Mouse (Mus musculus) lung, embryonic 14.5 days (tissue): ENCODE measurements around the gene Ybey. TPM values are rescaled to one million over a fixed set of nuclear protein-coding genes. Genes with fewer than 3 reads are reported as not detected.
A peak's percentile ranks its signal among the peaks of the same experiment; 100 is the strongest.

Experiments used
- ATAC-seq: fragments of 200-750 bp; cut with Nextera tagmentation; 2 replicates; pipeline ENCODE4 v1.8.0; 2017; ENCODE audit warnings: mild to moderate bottlenecking, moderate TSS enrichment, moderate library complexity; ENCODE audit not compliant: insufficient read depth
- DNase-seq: peaks from one replicate; pipeline ENCODE4 v3.0.0-alpha.2; 2015
- H3K27ac ChIP-seq: fragments of 300-500 bp; sonication (generic); 2 replicates; pipeline ENCODE4 v1.5.1; 2014; ENCODE audit warnings: low read depth, mild to moderate bottlenecking, moderate library complexity
- H3K27me3 ChIP-seq: fragments of 300-500 bp; sonication (generic); 2 replicates; pipeline ENCODE4 v1.6.1; 2014; ENCODE audit warnings: low read length, control low read depth; ENCODE audit not compliant: insufficient read depth
- H3K36me3 ChIP-seq: fragments of 300-500 bp; sonication (generic); 2 replicates; pipeline ENCODE4 v1.6.1; 2014; ENCODE audit warnings: control low read depth; ENCODE audit not compliant: insufficient read depth
- H3K4me1 ChIP-seq: fragments of 300-500 bp; sonication (generic); 2 replicates; pipeline ENCODE4 v1.6.1; 2014; ENCODE audit warnings: antibody characterized with exemption, control low read depth; ENCODE audit not compliant: insufficient read depth
- H3K4me2 ChIP-seq: fragments of 300-500 bp; sonication (generic); 2 replicates; pipeline ENCODE4 v1.6.1; 2014; ENCODE audit warnings: mild to moderate bottlenecking
- H3K4me3 ChIP-seq: fragments of 300-500 bp; sonication (generic); 2 replicates; pipeline ENCODE4 v1.5.1; 2014; ENCODE audit warnings: low read depth, low read length
- H3K9ac ChIP-seq: fragments of 300-500 bp; sonication (generic); 2 replicates; pipeline ENCODE4 v1.6.1; 2014
- H3K9me3 ChIP-seq: fragments of 300-500 bp; sonication (generic); 2 replicates; pipeline ENCODE4 v1.6.1; 2016; ENCODE audit warnings: low read depth, low read length, control low read depth
- CTCF ChIP-seq: IDR thresholded peaks from 2 replicates; pipeline ENCODE4 v1.5.1; 2016; ENCODE audit warnings: antibody characterized with exemption, low read depth
- WGBS: fragments of 180-500 bp; shearing (Covaris S2); extraction: QIAGEN DNeasy Blood & Tissue Kit; methylation state at CpG from one replicate; pipeline ENCODE4 v1.1.7; 2014; 5-methylcytosine and 5-hydroxymethylcytosine counted together
- polyA plus RNA-seq: library from polyadenylated mRNA; unstranded; fragments of >200 nt; fragmentation: Nextera tagmentation; extraction: Ambion mirVana; gene quantifications from 2 replicates; pipeline ENCODE4 v1.2.1, GENCODE M21; 2014

Ybey gene
- polyA plus RNA-seq, 1 experiment from 2014 or later = 6.1 TPM

DNA sequence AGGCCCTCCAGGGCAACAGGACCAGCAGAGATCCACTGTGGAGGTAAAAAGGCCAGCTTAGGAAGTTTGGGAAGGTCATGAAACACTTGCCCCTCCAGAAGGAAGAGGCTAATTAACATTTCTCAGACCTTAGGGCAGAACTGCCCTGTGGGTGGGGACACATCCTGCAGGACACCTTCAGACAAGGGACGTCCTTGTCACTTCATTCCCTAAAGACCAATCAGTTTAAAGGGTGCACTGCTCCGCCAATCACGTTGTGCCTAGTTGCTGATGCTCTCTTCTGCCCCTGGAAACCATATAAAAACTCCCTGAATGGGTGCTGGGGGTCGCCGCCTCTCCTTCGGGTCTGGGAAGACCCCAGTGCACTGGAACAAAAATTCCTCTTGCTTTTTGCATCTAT lies 6.2 kb downstream of the Ybey start:
- Histone ChIP-seq H3K4me3 (no peak overlapping the region), H3K27me3 (no peaks in the 10 kb centered on the region), H3K9ac (no peak overlapping the region), H3K36me3 (no peaks in the 10 kb centered on the region), H3K4me2 (no peak overlapping the region), H3K4me1 (no peaks in the 10 kb centered on the region), H3K9me3 (no peaks in the 10 kb centered on the region), H3K27ac (no peak overlapping the region)
- 87% methylated on average over 6 of the region's 6 CpGs for WGBS
- TF ChIP-seq CTCF = no peak
- ATAC-seq (no peak), DNase-seq (no peak)

GRCm38 (mm10) chr10:76462312-76462711 lies 6.6 kb downstream of the Ybey start:
- no peak for ATAC-seq
- no peaks in the 10 kb centered on the region for H3K36me3 ChIP-seq
- H3K9ac ChIP-seq = no peak overlapping the region
- no peaks in the 10 kb centered on the region for H3K9me3 ChIP-seq
- no peak overlapping the region for H3K4me3 ChIP-seq
- no peak overlapping the region for H3K27ac ChIP-seq
- no peak for DNase-seq
- TF ChIP-seq CTCF = no peak
- no peaks in the 10 kb centered on the region for H3K4me1 ChIP-seq
- no peaks in the 10 kb centered on the region for H3K27me3 ChIP-seq
- no peak overlapping the region for H3K4me2 ChIP-seq
- WGBS = 86% methylated on average over 7 of the region's 7 CpGs

DNA sequence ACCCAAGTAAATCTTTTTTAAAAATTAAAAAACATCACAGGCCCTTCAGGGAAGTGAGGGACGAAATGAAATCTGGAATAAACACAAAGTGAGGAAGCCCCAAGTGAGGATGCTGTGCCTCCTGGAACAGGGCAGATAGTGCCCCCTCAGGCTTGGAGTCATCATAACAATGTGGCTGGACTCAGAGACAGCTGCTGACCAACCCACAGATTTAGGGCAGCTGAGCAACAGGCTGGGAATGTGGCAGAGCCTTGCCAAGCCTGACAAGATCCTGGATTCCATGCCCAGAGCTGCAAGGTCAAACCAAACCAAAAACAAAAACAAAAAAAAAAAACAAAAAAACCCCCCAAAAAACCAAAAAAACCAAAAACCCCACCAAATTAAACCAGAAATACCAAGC lies 7.7 kb downstream of the Ybey start:
- H3K27me3 ChIP-seq = no peaks in the 10 kb centered on the region
- no peaks in the 10 kb centered on the region for H3K9me3 ChIP-seq
- no peak overlapping the region for H3K4me2 ChIP-seq
- 79% methylated on average over 1 of the region's 1 CpGs for WGBS
- no peak for DNase-seq
- no peaks in the 10 kb centered on the region for H3K36me3 ChIP-seq
- no peaks in the 10 kb centered on the region for H3K4me1 ChIP-seq
- no peak overlapping the region for H3K9ac ChIP-seq
- TF ChIP-seq CTCF = no peak
- no peak overlapping the region for H3K27ac ChIP-seq
- no peak for ATAC-seq
- no peak overlapping the region for H3K4me3 ChIP-seq

DNA sequence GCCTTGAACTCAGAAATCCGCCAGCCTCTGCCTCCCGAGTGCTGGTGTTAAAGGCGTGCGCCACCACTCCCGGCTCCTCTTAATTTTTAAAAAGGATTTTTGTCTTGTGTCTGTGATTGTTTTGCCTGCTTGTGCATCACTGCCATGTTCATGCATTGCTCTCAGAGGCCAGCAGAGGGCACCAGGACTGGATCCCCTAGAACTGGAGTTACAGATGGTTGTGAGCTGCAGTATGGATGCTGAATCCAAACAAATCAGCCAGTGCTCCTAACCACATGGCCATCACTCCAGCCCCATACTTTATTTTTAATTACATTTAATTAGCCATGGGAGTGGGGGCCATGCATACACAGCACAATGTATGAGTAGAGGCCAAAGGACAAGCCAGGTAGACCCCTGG lies 13.6 kb downstream of the Ybey start:
- H3K9ac ChIP-seq = no peak overlapping the region
- no peak overlapping the region for H3K4me2 ChIP-seq
- ATAC-seq = no peak
- no peaks in the 10 kb centered on the region for H3K9me3 ChIP-seq
- peak; percentile 76 for DNase-seq
- 50% methylated on average over 5 of the region's 5 CpGs for WGBS
- no peak overlapping the region for H3K27ac ChIP-seq
- no peak overlapping the region for H3K4me3 ChIP-seq
- peak; percentile 75 for TF ChIP-seq CTCF
- no peaks in the 10 kb centered on the region for H3K4me1 ChIP-seq
- H3K36me3 ChIP-seq = no peaks in the 10 kb centered on the region
- no peaks in the 10 kb centered on the region for H3K27me3 ChIP-seq

DNA sequence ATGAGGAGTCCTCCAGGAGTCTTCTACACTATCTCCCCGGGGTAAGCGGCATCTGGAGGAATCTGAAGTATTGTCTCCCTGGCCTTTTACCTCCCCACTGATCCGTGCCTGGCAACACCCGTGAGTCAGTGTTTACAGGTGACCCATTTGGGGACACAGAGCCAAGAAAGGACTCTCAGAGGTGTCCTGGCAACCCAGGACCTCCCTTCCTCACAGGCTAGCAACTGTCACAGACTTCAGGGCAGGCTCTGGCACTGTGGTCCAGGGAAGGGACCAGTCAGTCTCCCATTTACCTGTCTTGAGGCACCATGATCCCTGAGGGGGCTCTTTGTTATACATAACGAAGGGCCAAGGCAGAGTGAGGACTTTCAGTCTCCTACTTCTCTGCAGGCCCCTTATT lies 20.1 kb downstream of the Ybey start, which contains the start of gene 2610028H24Rik:
TSS of gene 2610028H24Rik (plus strand) at position 231 of the 400 bp plus-strand sequence.
- Histone ChIP-seq H3K27ac (no peak within 1 kb of the TSS), H3K4me2 (no peak within 1 kb of the TSS), H3K9ac (no peak within 1 kb of the TSS), H3K4me1 (peaks cover under 1% of the 10 kb centered on the region; the same call in 1 of the 2 replicates), H3K4me3 (no peak within 1 kb of the TSS), H3K36me3 (no peaks in the 10 kb centered on the region), H3K9me3 (no peaks in the 10 kb centered on the region), H3K27me3 (no peaks in the 10 kb centered on the region)
- DNase-seq (no peak), ATAC-seq (no peak)
- no peak for TF ChIP-seq CTCF
- 62% methylated on average over 5 of the region's 5 CpGs for WGBS

DNA sequence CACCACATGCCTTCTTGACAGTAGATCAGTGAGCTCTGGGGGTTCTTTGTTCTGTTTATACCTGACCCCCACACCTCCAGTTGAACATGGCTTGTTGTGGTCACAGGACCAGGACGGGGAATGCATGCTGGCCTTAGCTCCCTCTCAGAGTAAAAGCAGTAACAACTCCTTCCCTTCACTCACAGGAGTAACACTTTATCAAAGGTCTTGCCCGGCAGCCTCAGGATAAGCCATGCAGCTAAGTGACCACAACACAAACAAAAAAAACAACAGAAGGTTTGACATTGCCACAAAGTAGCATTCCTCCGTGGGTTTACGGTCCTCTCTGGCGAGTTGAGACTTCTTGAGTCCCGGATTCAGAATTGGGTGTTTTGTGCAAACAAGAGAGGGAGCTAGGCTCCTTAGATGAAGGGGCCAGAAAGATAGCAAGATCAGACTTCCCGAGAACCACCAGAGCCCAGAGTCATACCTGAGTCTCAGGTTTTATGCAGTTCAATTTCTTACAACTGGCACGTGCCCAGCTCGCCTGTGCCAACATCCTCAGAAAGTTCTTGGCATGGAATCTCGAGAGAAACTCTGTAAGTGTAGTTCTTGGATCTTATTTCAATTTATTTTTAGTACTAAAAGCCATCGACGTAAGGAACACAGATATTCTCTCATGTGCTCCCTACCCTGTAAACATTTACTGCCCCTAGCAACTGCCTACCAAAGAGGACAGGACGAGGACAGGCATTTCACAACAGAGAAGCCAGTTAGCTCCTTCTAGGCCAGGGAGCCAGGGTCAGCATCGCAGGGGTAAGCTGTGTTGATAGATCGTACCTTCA lies 21.3 kb downstream of the Ybey start:
- DNase-seq (peak; percentile 12), ATAC-seq (no peak)
- Histone ChIP-seq H3K4me1 (peaks cover 6% of the 10 kb centered on the region; the same call in 1 of the 2 replicates), H3K9ac (no peak overlapping the region), H3K4me2 (no peak overlapping the region), H3K4me3 (no peak overlapping the region), H3K27ac (no peak overlapping the region), H3K27me3 (no peaks in the 10 kb centered on the region), H3K9me3 (no peaks in the 10 kb centered on the region), H3K36me3 (no peaks in the 10 kb centered on the region)
- TF ChIP-seq CTCF = no peak
- WGBS = 72% methylated on average over 15 of the region's 15 CpGs

DNA sequence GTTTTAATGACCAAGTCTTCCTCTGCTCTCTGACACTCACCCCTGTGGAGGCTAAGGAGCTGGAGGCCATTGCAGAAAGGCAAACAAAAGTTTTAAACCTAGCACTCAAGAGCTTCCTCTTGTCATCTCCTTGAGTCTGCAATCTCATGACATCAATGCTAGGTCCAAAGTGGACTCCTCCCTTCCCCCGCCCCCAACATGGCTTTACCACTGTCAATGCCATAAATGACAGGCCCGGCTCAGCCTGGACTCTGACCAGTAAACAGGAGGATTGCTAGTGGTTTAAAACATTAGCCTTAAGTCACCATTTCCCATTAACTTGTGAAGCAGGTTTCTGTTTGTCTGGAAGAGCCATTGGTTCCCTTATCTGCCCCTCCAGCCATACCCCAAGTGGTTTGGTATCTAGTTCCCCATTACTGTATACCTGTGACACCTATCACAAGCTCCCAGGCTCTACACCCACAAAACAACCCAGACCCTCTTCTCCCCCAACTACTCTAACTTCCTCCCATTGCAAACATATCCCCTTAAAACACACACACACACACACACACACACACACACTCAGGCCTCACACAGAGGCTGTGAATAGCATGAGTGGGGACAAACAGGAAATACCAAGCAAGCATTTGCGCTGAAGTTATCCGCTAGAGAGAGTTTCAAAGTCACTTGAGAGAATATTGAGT lies 22.8 kb downstream of the Ybey start:
- Histone ChIP-seq H3K4me1 (peaks cover 10% of the 10 kb centered on the region; the same call in 1 of the 2 replicates), H3K27me3 (no peaks in the 10 kb centered on the region), H3K9me3 (no peaks in the 10 kb centered on the region), H3K4me3 (no peak overlapping the region), H3K27ac (no peak overlapping the region), H3K9ac (no peak overlapping the region), H3K4me2 (no peak overlapping the region), H3K36me3 (no peaks in the 10 kb centered on the region)
- TF ChIP-seq CTCF = no peak
- no peak for ATAC-seq
- peak; percentile 21 for DNase-seq
- 65% methylated on average over 4 of the region's 4 CpGs for WGBS
